Mouse (Mus musculus): Measurements from ENCODE around the gene Zfp652.

Zfp652 gene

GRCm38 (mm10) chr11:95768244-95768643 is 55.8 kb downstream of the Zfp652 start:
- DNase-seq (ENCODE audit: low read depth, low spot score), result no peak

GRCm38 (mm10) chr11:95769208-95769607 is 56.7 kb downstream of the Zfp652 start:
- no peak for DNase-seq (ENCODE audit: low read depth, low spot score)

GRCm38 (mm10) chr11:95770720-95771364 is 58.4 kb downstream of the Zfp652 start:
- DNase-seq (ENCODE audit: low read depth, low spot score), result no peak

- DNase-seq (ENCODE audit: low read depth, low spot score), result no peak
These were observed 59.2 kb downstream of the Zfp652 start for GRCm38 (mm10) chr11:95771665-95772064.

GRCm38 (mm10) chr11:95773264-95773663 is 60.8 kb downstream of the Zfp652 start:
- DNase-seq (ENCODE audit: low read depth, low spot score), result no peak

GRCm38 (mm10) chr11:95777323-95778297 is 65.1 kb downstream of the Zfp652 start:
- peak; percentile 73 for DNase-seq (ENCODE audit: low read depth, low spot score)

- DNase-seq (ENCODE audit: low read depth, low spot score), result peak; percentile 59
These were observed 66.4 kb downstream of the Zfp652 start for GRCm38 (mm10) chr11:95778831-95779251.

GRCm38 (mm10) chr11:95779366-95779765 is 66.9 kb downstream of the Zfp652 start:
- no peak for DNase-seq (ENCODE audit: low read depth, low spot score)

- DNase-seq (ENCODE audit: low read depth, low spot score), result no peak
These were observed 68.0 kb downstream of the Zfp652 start for GRCm38 (mm10) chr11:95780480-95780879.

- no peak for DNase-seq (ENCODE audit: low read depth, low spot score)
These were observed 69.1 kb downstream of the Zfp652 start for GRCm38 (mm10) chr11:95781557-95781956.

GRCm38 (mm10) chr11:95783457-95783856 is 71.0 kb downstream of the Zfp652 start:
- no peak for DNase-seq (ENCODE audit: low read depth, low spot score)

GRCm38 (mm10) chr11:95783958-95784357 is 71.5 kb downstream of the Zfp652 start:
- no peak for DNase-seq (ENCODE audit: low read depth, low spot score)

GRCm38 (mm10) chr11:95785675-95786074 is 73.2 kb downstream of the Zfp652 start:
- no peak for DNase-seq (ENCODE audit: low read depth, low spot score)

GRCm38 (mm10) chr11:95786511-95786910 is 74.0 kb downstream of the Zfp652 start:
- DNase-seq (ENCODE audit: low read depth, low spot score), result no peak

GRCm38 (mm10) chr11:95789451-95789891 is 77.0 kb downstream of the Zfp652 start:
- no peak for DNase-seq (ENCODE audit: low read depth, low spot score)

- DNase-seq (ENCODE audit: low read depth, low spot score), result no peak
These were observed 79.3 kb downstream of the Zfp652 start for GRCm38 (mm10) chr11:95791787-95792186.

- DNase-seq (ENCODE audit: low read depth, low spot score), result no peak
These were observed 80.6 kb downstream of the Zfp652 start for GRCm38 (mm10) chr11:95792950-95793509.

- DNase-seq (ENCODE audit: low read depth, low spot score), result no peak
These were observed 81.7 kb downstream of the Zfp652 start for GRCm38 (mm10) chr11:95794201-95794600.

GRCm38 (mm10) chr11:95795582-95795981 is 83.1 kb downstream of the Zfp652 start:
- DNase-seq (ENCODE audit: low read depth, low spot score), result no peak

- DNase-seq (ENCODE audit: low read depth, low spot score), result no peak
These were observed 92.5 kb downstream of the Zfp652 start for GRCm38 (mm10) chr11:95805010-95805409.

- DNase-seq (ENCODE audit: low read depth, low spot score), result peak; percentile 71
These were observed 93.1 kb downstream of the Zfp652 start for GRCm38 (mm10) chr11:95805527-95805926.

- DNase-seq (ENCODE audit: low read depth, low spot score), result no peak
These were observed 95.4 kb downstream of the Zfp652 start for GRCm38 (mm10) chr11:95807884-95808283.
